Mouse (Mus musculus) liver, adult (tissue): Measurements from ENCODE around the gene Gramd4.

Experiments
- GATA4 ChIP-seq: IDR thresholded peaks from 2 replicates; pipeline ENCODE4 v1.6.1; 2014; ENCODE audit warnings: mild to moderate bottlenecking, low read length; ENCODE audit not compliant: insufficient replicate concordance

The Gramd4 gene

GRCm38 (mm10) chr15:86184851-86185688 is 127.6 kb downstream of the Gramd4 start:
- no peak; the same call in 1 of the 2 replicates for TF ChIP-seq GATA4

- TF ChIP-seq GATA4, result no peak
Measured at GRCm38 (mm10) chr15:86185689-86186569, 128.4 kb downstream of the Gramd4 start, which contains the start of gene Cerk. Gene Cerk, minus strand, starts transcription at chr15:86186141.

GRCm38 (mm10) chr15:86186686-86187085 is 129.2 kb downstream of the Gramd4 start:
- no peak for TF ChIP-seq GATA4
